Mouse (Mus musculus) intestine, postnatal 0 days (tissue): ENCODE data around the gene BC030499. TPM values are rescaled to one million over a fixed set of nuclear protein-coding genes. Genes with fewer than 3 reads are reported as not detected.

Source experiments
- ATAC-seq: fragments of 200-750 bp; cut with Nextera tagmentation; 2 replicates; pipeline ENCODE4 v1.8.0; 2017; ENCODE audit warnings: mild to moderate bottlenecking, moderate TSS enrichment, moderate library complexity
- H3K27ac ChIP-seq: fragments of 300-500 bp; sonication (generic); 2 replicates; pipeline ENCODE4 v1.5.1; 2014; ENCODE audit warnings: mild to moderate bottlenecking, low read depth, low read length, moderate library complexity
- H3K27me3 ChIP-seq: fragments of 300-500 bp; sonication (generic); replicated peaks from 2 replicates; pipeline ENCODE4 v1.6.1; 2014; ENCODE audit warnings: low read length, mixed read lengths; ENCODE audit not compliant: control insufficient read depth, insufficient read depth
- H3K36me3 ChIP-seq: fragments of 300-500 bp; sonication (generic); 2 replicates; pipeline ENCODE4 v1.6.1; 2014; ENCODE audit warnings: mild to moderate bottlenecking, moderate library complexity; ENCODE audit not compliant: control insufficient read depth, insufficient read depth
- H3K4me1 ChIP-seq: fragments of 300-500 bp; sonication (generic); replicated peaks from 2 replicates; pipeline ENCODE4 v1.6.1; 2014; ENCODE audit warnings: antibody characterized with exemption, low read length, mixed read lengths; ENCODE audit not compliant: control insufficient read depth, insufficient read depth
- H3K4me2 ChIP-seq: fragments of 300-500 bp; sonication (generic); replicated peaks from 2 replicates; pipeline ENCODE4 v1.6.1; 2014; ENCODE audit warnings: low read depth, mild to moderate bottlenecking, moderate library complexity
- H3K4me3 ChIP-seq: fragments of 300-500 bp; sonication (generic); 2 replicates; pipeline ENCODE4 v1.5.1; 2014; ENCODE audit warnings: low read depth, low read length
- H3K9ac ChIP-seq: fragments of 300-500 bp; sonication (generic); 2 replicates; pipeline ENCODE4 v1.6.1; 2014; ENCODE audit warnings: mild to moderate bottlenecking, low read depth, low read length
- H3K9me3 ChIP-seq: fragments of 300-500 bp; sonication (generic); 2 replicates; pipeline ENCODE4 v1.6.1; 2016; ENCODE audit warnings: mixed run types; ENCODE audit not compliant: control insufficient read depth
- CTCF ChIP-seq: sonication (generic); IDR thresholded peaks from 2 replicates; pipeline ENCODE4 v1.5.1; 2016; ENCODE audit warnings: low read depth, mild to moderate bottlenecking, control low read depth, antibody characterized with exemption, moderate library complexity
- WGBS: fragments of 180-500 bp; shearing (Covaris S2); extraction: QIAGEN DNeasy Blood & Tissue Kit; methylation state at CpG from one replicate; pipeline ENCODE4 v1.1.7; 2014; 5-methylcytosine and 5-hydroxymethylcytosine counted together
- polyA plus RNA-seq: library from polyadenylated mRNA; unstranded; fragments of >200 nt; fragmentation: Nextera tagmentation; extraction: Ambion mirVana; gene quantifications from 2 replicates; pipeline ENCODE4 v1.2.1, GENCODE M21; 2015

The BC030499 gene
- polyA plus RNA-seq, 1 experiment from 2014 or later = 0.07 TPM

- Histone ChIP-seq H3K27me3 (no peaks in the 10 kb centered on the region), H3K9me3 (no peaks in the 10 kb centered on the region), H3K36me3 (peaks cover 27% of the 10 kb centered on the region), H3K27ac (peak overlapping the region; percentile 16; the same call in 1 of the 2 replicates), H3K9ac (peak overlapping the region; percentile 79; the same call in 1 of the 2 replicates), H3K4me1 (peaks cover 12% of the 10 kb centered on the region; the same call in 1 of the 2 replicates), H3K4me3 (peak overlapping the region; percentile 74), H3K4me2 (peak overlapping the region; percentile 100)
- no peak for ATAC-seq
- no peak for TF ChIP-seq CTCF
- WGBS = 68% methylated on average over 6 of the region's 6 CpGs
These were observed 53.8 kb downstream of the BC030499 start for GRCm38 (mm10) chr11:78344328-78344889.

GRCm38 (mm10) chr11:78344890-78345715 is 54.5 kb downstream of the BC030499 start:
- WGBS = 50% methylated on average over 8 of the region's 8 CpGs
- H3K27ac ChIP-seq = peak overlapping the region; percentile 16; the same call in 1 of the 2 replicates
- no peak overlapping the region for H3K9ac ChIP-seq
- H3K4me2 ChIP-seq = peak overlapping the region; percentile 27
- no peak overlapping the region for H3K4me3 ChIP-seq
- H3K4me1 ChIP-seq = peaks cover 12% of the 10 kb centered on the region; the same call in 1 of the 2 replicates
- no peak for TF ChIP-seq CTCF
- no peaks in the 10 kb centered on the region for H3K27me3 ChIP-seq
- peaks cover 22% of the 10 kb centered on the region; the same call in 1 of the 2 replicates for H3K36me3 ChIP-seq
- no peak for ATAC-seq
- no peaks in the 10 kb centered on the region for H3K9me3 ChIP-seq

GRCm38 (mm10) chr11:78345801-78346200 is 55.2 kb downstream of the BC030499 start:
- no peak overlapping the region for H3K9ac ChIP-seq
- H3K27me3 ChIP-seq = no peaks in the 10 kb centered on the region
- H3K9me3 ChIP-seq = no peaks in the 10 kb centered on the region
- no peak for TF ChIP-seq CTCF
- no peak overlapping the region for H3K4me3 ChIP-seq
- no peak overlapping the region for H3K4me2 ChIP-seq
- H3K36me3 ChIP-seq = peaks cover 19% of the 10 kb centered on the region; the same call in 1 of the 2 replicates
- peaks cover 12% of the 10 kb centered on the region; the same call in 1 of the 2 replicates for H3K4me1 ChIP-seq
- WGBS = 76% methylated on average over 7 of the region's 7 CpGs
- no peak overlapping the region for H3K27ac ChIP-seq
- no peak for ATAC-seq

Other genes starting within 250 kb of the BC030499 start
- gene Eral1, start 210.5 kb upstream of the BC030499 start, polyA plus RNA-seq = 12.2 and 13.0 TPM in 2 replicates
- 10.6 and 11.5 TPM in 2 replicates for gene Fam222b, start 196.2 kb upstream of the BC030499 start, polyA plus RNA-seq
- 30.8 and 30.9 TPM in 2 replicates for gene Traf4, start 125.3 kb upstream of the BC030499 start, polyA plus RNA-seq
- gene Nek8, start 114.2 kb upstream of the BC030499 start, polyA plus RNA-seq = 5.7 and 5.8 TPM in 2 replicates
- gene Tlcd1, start 114.1 kb upstream of the BC030499 start, polyA plus RNA-seq = 14.1 and 16.1 TPM in 2 replicates
- 762 and 768 TPM in 2 replicates for gene Rpl23a, start 107.3 kb upstream of the BC030499 start, polyA plus RNA-seq
- 33.9 and 35.4 TPM in 2 replicates for gene Rab34, start 102.4 kb upstream of the BC030499 start, polyA plus RNA-seq
- 0.77 and 1.1 TPM in 2 replicates for gene Proca1, start 97.4 kb upstream of the BC030499 start, polyA plus RNA-seq
- 61.8 and 66.6 TPM in 2 replicates for gene Sdf2, start 45.1 kb upstream of the BC030499 start, polyA plus RNA-seq
- gene Supt6, start 44.9 kb upstream of the BC030499 start, polyA plus RNA-seq = 8.8 and 9.5 TPM in 2 replicates
- gene 2610507B11Rik, start 29.1 kb upstream of the BC030499 start, polyA plus RNA-seq = 49.9 and 54.9 TPM in 2 replicates
- gene Spag5, start 10.7 kb downstream of the BC030499 start, polyA plus RNA-seq = 4.5 and 4.6 TPM in 2 replicates
- gene Aldoc, start 32.1 kb downstream of the BC030499 start, polyA plus RNA-seq = 9.3 and 9.4 TPM in 2 replicates
- gene Pigs, start 37.6 kb downstream of the BC030499 start, polyA plus RNA-seq = 58.6 and 60.8 TPM in 2 replicates
- 26.9 and 28.4 TPM in 2 replicates for gene Unc119, start 52.6 kb downstream of the BC030499 start, polyA plus RNA-seq
- gene Foxn1, start 95.7 kb downstream of the BC030499 start, polyA plus RNA-seq = not detected in 2 replicates
- gene Slc13a2, start 131.4 kb downstream of the BC030499 start, polyA plus RNA-seq = 31.4 and 36.6 TPM in 2 replicates
- 68.7 and 71.6 TPM in 2 replicates for gene Slc46a1, start 174.9 kb downstream of the BC030499 start, polyA plus RNA-seq
- gene Sarm1, start 206.9 kb downstream of the BC030499 start, polyA plus RNA-seq = 0.94 and 1.0 TPM in 2 replicates
- 0.85 and 1.2 TPM in 2 replicates for gene Vtn, start 208.2 kb downstream of the BC030499 start, polyA plus RNA-seq
- gene Sebox, start 212.6 kb downstream of the BC030499 start, polyA plus RNA-seq = not detected in 2 replicates
- gene Tmem199, start 221.3 kb downstream of the BC030499 start, polyA plus RNA-seq = 49.2 and 51.2 TPM in 2 replicates
- gene Poldip2, start 221.4 kb downstream of the BC030499 start, polyA plus RNA-seq = 65.8 and 67.1 TPM in 2 replicates
- 64.7 and 71.5 TPM in 2 replicates for gene Tnfaip1, start 245.5 kb downstream of the BC030499 start, polyA plus RNA-seq
- 221 and 222 TPM in 2 replicates for gene Ift20, start 245.5 kb downstream of the BC030499 start, polyA plus RNA-seq